Mouse (Mus musculus) ES-E14 (cell line): ENCODE measurements around the gene Nktr.

ENCODE experiments used
- CHD2 ChIP-seq: IDR thresholded peaks from 2 replicates; pipeline ENCODE4 v1.6.1; 2014; ENCODE audit warnings: mild to moderate bottlenecking, low read depth, low read length, inconsistent platforms
- HCFC1 ChIP-seq: IDR thresholded peaks from 2 replicates; pipeline ENCODE4 v1.6.1; 2012; ENCODE audit warnings: low read length, inconsistent platforms, borderline replicate concordance; ENCODE audit not compliant: insufficient read depth
- MAFK ChIP-seq: IDR thresholded peaks from 2 replicates; pipeline ENCODE4 v1.6.1; 2014; ENCODE audit warnings: mild to moderate bottlenecking, low read depth, low read length, inconsistent platforms; ENCODE audit not compliant: insufficient read depth
- ZC3H11A ChIP-seq: IDR thresholded peaks from 2 replicates; pipeline ENCODE4 v1.6.1; 2012; ENCODE audit warnings: low read depth, mild to moderate bottlenecking, inconsistent platforms, low read length, borderline replicate concordance
- ZNF384 ChIP-seq: IDR thresholded peaks from 2 replicates; pipeline ENCODE4 v1.6.1; 2012; ENCODE audit warnings: low read depth, low read length, inconsistent platforms

DNA sequence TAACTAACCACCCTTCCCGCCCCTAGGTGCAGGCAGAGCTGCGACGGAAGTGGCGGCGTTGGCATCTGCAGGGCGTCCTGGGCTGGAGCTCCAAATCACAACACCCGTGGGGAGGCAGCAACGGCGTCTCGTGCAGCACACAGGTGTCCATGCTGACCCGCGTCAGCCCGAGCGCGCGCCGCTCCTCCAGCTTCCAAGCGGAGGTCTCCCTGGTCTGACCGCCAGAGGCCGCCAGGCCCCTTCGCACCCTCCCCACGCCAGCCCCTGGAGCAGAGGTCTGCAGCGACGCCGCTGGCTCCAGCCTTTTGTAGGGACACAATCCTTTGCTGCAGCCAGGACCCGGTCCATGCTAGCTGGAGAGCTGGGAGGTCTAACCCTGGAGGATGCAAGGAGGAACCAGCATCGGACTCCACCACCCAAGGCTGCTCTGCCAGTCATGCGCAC lies 49.6 kb upstream of the Nktr start:
- TF ChIP-seq ZNF384 (no peak), MAFK (no peak), ZC3H11A (no peak), HCFC1 (no peak), CHD2 (no peak)
